Mouse (Mus musculus): ENCODE data around the gene Art4. TPM values are rescaled to one million over a fixed set of nuclear protein-coding genes. Genes with fewer than 3 reads are reported as not detected.

The Art4 gene
- not detected for polyA plus RNA-seq (2012; fragmentation: generic; extraction: Trizol)

GRCm38 (mm10) chr6:136857186-136857872 is at the start of gene Art4:
Art4 (minus strand) TSS chr6:136857733.

GRCm38 (mm10) chr6:136875670-136876069 is 18.1 kb upstream of the Art4 start, which contains the start of gene Mgp:
Mgp (minus strand) TSS chr6:136875823.

GRCm38 (mm10) chr6:136835352-136835751 is 22.2 kb downstream of the Art4 start, which contains the start of gene Smco3:
Smco3 (minus strand) TSS chr6:136835452.

GRCm38 (mm10) chr6:136827881-136828561 is 29.5 kb downstream of the Art4 start, which contains the start of gene Wbp11:
Wbp11 (minus strand) TSS chr6:136828233.

GRCm38 (mm10) chr6:136827516-136827880 is 30.0 kb downstream of the Art4 start, which contains the start of gene BC049715:
BC049715 (plus strand) TSS chr6:136827626.

GRCm38 (mm10) chr6:136808014-136808417 is 49.5 kb downstream of the Art4 start, which contains the start of gene H2afj:
H2afj (plus strand) TSS chr6:136808244.

DNA sequence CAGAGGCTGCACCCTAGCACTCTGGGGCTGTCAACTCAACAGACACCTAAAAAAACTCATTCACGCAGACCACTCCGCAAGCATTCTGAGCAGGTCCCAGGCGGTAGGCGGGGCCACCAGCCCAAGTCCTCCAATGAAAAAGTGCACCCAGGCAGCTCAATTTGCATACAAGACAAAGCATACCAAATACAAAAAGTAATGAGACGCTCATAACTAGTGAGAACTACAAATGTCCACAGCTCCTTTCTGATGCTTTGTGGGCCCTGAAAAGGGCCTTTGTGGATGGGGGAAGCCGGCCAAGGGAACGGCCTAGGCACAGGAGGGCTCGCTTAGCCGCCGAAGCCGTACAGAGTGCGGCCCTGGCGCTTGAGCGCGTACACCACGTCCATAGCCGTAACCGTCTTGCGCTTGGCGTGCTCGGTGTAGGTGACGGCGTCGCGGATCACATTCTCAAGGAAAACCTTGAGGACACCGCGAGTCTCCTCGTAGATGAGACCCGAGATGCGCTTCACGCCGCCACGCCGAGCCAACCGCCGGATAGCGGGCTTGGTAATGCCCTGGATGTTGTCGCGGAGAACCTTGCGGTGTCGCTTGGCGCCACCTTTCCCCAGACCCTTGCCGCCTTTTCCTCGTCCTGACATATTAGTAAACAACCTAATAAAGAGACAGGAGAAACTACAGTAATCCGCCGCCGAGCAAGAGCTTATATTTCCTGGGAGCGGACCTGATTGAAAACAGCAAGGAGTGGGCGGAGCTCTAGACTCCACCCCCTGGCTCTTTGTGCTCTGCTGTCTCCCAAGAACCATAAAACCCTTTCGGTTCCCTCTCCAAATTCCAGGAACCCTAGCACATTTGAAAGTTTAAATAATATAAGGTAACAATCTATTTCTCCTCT is 53.5 kb downstream of the Art4 start, which contains the start of gene Hist4h4:
Gene Hist4h4 (minus strand): TSS at position 677 of the 895 bp plus-strand sequence.

Other genes starting within 250 kb of the Art4 start
- not detected for gene Plbd1, start 195.8 kb downstream of the Art4 start, polyA plus RNA-seq (2012; fragmentation: generic; extraction: Trizol)
- not detected for gene Gucy2c, start 76.0 kb downstream of the Art4 start, polyA plus RNA-seq (2012; fragmentation: generic; extraction: Trizol)
- gene Hist4h4, start 53.3 kb downstream of the Art4 start, polyA plus RNA-seq (2012; fragmentation: generic; extraction: Trizol) = 1 to 10 TPM in 1 of 2 experiments, under 1 TPM in 1; 0.52 to 2.4 TPM
- 100 to 1,000 TPM; 235 to 553 TPM for gene H2afj, start 49.5 kb downstream of the Art4 start, polyA plus RNA-seq (2012; fragmentation: generic; extraction: Trizol)
- under 1 TPM; 0.07 to 0.08 TPM for gene BC049715, start 30.1 kb downstream of the Art4 start, polyA plus RNA-seq (2012; fragmentation: generic; extraction: Trizol)
- gene Wbp11, start 29.5 kb downstream of the Art4 start, polyA plus RNA-seq (2012; fragmentation: generic; extraction: Trizol) = 10 to 100 TPM; 17.9 to 42.3 TPM
- gene Smco3, start 22.3 kb downstream of the Art4 start, polyA plus RNA-seq (2012; fragmentation: generic; extraction: Trizol) = under 1 TPM in 1 of 2 experiments, not detected in 1; 0.24 TPM
- gene Mgp, start 18.1 kb upstream of the Art4 start, polyA plus RNA-seq (2012; fragmentation: generic; extraction: Trizol) = 100 to 1,000 TPM; 238 to 732 TPM
- under 1 TPM in 1 of 2 experiments, not detected in 1; 0.13 TPM for gene Erp27, start 64.4 kb upstream of the Art4 start, polyA plus RNA-seq (2012; fragmentation: generic; extraction: Trizol)
- under 1 TPM in 1 of 2 experiments, not detected in 1; under 0.01 TPM for gene Pde6h, start 66.1 kb upstream of the Art4 start, polyA plus RNA-seq (2012; fragmentation: generic; extraction: Trizol)
- 10 to 100 TPM; 10.5 to 30.6 TPM for gene Arhgdib, start 84.2 kb upstream of the Art4 start, polyA plus RNA-seq (2012; fragmentation: generic; extraction: Trizol)